Mouse (Mus musculus) left cerebral cortex, adult 6 months (tissue): Measurements from ENCODE around the gene Cdhr5. TPM values are rescaled to one million over a fixed set of nuclear protein-coding genes. Genes with fewer than 3 reads are reported as not detected.

ENCODE experiments used
- long read RNA-seq, 2 experiments: library from polyadenylated mRNA; unstranded; transcript quantifications; one replicate each; pipeline ENCODE4 v2.0.0; 2019 to 2020
- polyA plus RNA-seq: library from polyadenylated mRNA; unstranded; fragments of <200 nt; fragmentation: Nextera tagmentation; gene quantifications from 2 replicates; pipeline ENCODE4 v1.2.3, GENCODE M21; 2021

Gene Cdhr5
- polyA plus RNA-seq: not detected in 2 replicates
- long read RNA-seq, experiment 1: 0 reads
- long read RNA-seq, experiment 2: 0 reads

DNA sequence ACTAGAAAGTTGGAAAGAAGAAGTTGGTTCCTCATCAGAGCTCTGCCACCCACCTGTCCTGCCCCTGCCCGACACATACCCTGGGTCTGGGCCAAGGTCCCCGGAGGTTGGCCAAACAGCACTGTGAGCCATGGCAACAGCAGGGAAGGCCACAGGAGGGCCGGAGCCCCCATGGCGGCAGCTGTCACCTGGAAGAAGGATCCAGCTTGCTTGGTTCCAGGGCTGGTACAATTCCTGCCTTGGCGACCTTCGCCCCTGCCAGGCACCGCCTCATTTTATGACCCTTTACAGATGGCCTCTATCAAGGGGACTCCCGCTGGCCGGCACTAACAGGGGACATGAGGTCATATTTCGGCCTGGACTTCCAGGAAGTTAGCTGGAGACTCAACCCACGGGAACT lies at the start of gene Cdhr5:
Cdhr5 (minus strand) TSS at position 241 of the 400 bp plus-strand sequence.

DNA sequence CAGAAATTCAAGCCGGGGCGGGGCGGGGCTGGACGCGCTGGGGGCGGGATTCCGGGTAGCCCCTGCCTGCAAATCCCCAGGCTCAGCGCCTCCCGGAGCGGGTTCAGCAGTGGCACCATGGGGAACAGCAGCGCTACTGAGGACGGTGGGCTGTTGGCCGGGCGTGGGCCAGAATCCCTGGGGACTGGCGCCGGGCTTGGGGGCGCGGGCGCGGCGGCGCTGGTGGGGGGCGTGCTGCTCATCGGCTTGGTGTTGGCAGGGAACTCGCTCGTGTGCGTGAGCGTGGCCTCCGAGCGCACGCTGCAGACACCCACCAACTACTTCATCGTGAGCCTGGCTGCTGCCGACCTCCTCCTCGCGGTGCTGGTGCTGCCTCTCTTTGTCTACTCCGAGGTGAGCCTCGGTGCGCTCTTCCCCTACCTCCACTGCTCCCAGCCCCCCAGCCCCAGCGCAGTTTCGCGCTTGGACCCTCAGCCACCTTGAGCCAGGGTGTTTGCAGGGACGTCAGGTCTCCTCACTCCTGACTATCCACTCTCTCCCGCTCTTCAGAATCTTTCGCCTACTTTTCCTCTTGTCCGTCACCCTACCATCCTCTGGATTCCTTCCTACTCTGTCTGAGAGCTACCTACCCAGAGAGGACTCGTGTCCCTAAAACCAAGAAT lies 15.5 kb upstream of the Cdhr5 start, which contains the start of gene Drd4:
Drd4 (plus strand) TSS at position 86 of the 662 bp plus-strand sequence.

DNA sequence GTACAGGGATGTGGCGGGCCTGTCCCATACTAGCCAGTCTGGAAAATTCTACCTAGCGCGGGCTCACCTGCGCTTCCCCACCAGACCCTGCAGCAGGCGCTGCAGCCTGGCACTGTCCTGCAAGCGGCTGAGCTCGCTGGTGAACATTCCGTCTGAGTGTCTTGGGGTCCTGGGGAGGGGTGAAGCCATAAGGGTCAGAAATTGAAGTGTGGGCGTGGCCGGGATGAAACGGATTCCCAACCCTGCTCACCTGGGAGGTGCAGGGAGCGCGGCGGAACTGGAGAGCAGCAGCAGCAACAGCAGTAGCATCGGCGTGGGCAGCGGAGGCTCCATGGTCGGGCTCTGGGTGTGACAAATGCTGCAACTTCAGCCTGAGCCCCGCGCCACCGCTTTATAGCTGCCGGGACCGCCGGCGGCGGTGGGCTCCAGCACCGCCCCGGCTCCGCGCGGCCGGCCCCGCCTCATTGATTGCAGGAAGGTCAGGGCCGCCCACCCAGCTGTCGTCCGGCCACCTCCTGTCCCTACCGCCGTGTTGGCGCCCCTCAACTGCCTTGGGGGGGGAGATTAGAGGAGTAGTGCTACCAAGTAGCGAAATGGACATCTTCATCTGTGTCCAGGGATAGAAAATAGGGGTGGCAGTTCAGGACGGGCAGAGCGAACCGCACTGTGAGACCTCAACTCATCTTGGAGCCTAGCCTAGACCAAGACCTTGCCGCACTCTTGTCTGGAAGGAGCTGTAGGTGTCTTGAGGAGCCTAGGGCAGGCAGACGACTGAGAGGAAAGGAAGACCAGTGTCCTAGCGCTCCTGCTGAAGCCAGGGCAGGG lies 2.4 kb upstream of the Cdhr5 start, which contains the start of gene Sct:
Sct (minus strand) TSS at position 368 of the 825 bp plus-strand sequence.

DNA sequence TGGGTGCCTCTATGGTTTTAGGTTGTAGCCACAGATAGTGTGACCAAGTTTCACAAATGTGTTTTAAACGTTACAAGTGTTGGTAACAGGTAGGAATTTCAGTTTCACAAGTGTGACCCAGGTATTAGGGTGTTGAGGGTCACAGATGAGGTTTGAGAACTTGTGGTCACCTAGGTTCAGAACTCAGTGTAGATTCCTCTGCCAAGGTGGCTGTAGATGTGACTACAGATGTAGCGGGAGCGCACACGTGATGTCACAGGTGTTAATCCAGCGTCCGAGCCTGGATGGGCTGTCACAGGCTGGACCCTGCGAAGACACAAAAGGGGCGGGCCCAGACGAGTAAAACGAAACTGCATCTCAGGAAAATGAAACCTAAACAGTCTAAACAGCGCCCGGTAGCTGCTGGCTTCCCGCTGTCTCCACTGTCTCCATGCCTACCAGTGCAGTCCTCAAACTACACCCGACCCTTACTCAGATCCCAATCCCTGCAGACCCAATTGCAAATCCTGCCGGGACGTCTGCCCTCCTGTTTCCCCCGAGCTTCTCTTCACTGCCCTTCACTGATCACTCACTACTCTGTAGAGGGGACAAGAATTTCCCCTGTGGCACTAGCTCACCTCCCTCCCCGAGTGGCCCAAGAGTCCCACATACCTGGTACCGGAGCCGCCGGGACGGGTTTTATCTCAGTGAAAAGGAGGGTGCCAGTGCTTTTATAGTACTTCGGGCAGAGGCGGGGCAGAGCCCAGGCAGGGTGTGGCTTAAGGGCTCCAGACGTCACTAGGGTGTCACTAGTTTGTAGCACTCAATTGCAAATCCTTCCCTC lies 10.6 kb downstream of the Cdhr5 start, which contains the start of gene Irf7:
Irf7 (minus strand) TSS at position 743 of the 823 bp plus-strand sequence.

DNA sequence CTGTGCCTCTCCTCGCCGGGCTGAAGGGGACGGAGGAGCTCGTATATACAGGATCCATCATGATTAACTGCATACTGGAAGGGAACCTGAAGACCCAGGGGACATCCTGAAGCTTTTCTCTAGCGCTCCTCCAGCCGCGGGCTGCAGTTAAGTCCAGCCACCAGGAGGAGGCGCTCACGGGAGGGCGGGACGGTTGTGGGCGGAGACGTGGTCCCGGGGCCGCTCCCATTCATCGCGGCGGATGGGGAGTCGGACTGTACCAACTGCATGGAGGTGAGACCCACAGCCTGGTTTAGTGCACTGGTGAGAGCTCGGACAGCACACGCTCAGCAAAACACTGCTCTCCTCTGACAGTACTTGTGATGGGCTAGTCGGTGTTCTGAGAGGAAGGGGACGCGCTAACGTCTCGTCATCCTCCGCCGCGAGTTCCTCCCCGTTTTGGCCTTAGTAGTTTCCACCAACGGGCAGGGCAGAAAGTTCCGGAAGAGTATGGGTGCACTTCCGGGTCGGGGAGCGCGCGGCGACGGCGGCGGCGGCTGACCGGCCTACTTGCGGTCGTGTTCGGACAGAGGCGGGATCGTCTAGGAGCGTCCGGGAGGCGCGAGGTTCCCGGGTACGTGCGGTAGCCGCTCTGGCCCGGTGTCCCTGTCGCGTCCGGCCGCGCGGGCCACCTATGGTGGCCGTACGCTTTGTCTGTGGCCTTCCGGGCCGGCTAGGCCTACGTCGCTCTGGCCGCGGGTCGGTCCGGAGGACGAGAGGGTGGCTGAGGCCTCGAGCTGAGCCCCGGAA lies 48.1 kb downstream of the Cdhr5 start, which contains the start of gene Phrf1:
Phrf1 (plus strand) TSS at position 506 of the 789 bp plus-strand sequence.

Other genes starting within 250 kb of the Cdhr5 start
- gene Gm17387, start 247.7 kb downstream of the Cdhr5 start, polyA plus RNA-seq: not detected in 2 replicates
- 19.2 and 19.7 TPM in 2 replicates for gene B4galnt4, start 215.7 kb downstream of the Cdhr5 start, polyA plus RNA-seq
- 0.23 TPM in 1 of 2 replicates, not detected in the other for gene Pkp3, start 198.6 kb downstream of the Cdhr5 start, polyA plus RNA-seq
- 2.1 TPM in 2 replicates for gene Sigirr, start 176.2 kb downstream of the Cdhr5 start, polyA plus RNA-seq
- gene Ano9, start 159.0 kb downstream of the Cdhr5 start, polyA plus RNA-seq: not detected in 2 replicates
- gene Ptdss2, start 154.4 kb downstream of the Cdhr5 start, polyA plus RNA-seq: 33.2 and 42.7 TPM in 2 replicates
- gene Rnh1, start 103.9 kb downstream of the Cdhr5 start, polyA plus RNA-seq: 51.2 and 65.7 TPM in 2 replicates
- gene Hras, start 82.8 kb downstream of the Cdhr5 start, polyA plus RNA-seq: 68.2 and 284 TPM in 2 replicates
- 3.4 and 3.9 TPM in 2 replicates for gene Lrrc56, start 82.6 kb downstream of the Cdhr5 start, polyA plus RNA-seq
- gene Lmntd2, start 62.7 kb downstream of the Cdhr5 start, polyA plus RNA-seq: not detected in 2 replicates
- gene Rassf7, start 60.9 kb downstream of the Cdhr5 start, polyA plus RNA-seq: 1.9 and 2.6 TPM in 2 replicates
- 17.9 and 20.5 TPM in 2 replicates for gene Phrf1, start 48.0 kb downstream of the Cdhr5 start, polyA plus RNA-seq
- 2.1 and 4.0 TPM in 2 replicates for gene Irf7, start 10.3 kb downstream of the Cdhr5 start, polyA plus RNA-seq
- gene Sct, start 2.3 kb upstream of the Cdhr5 start, polyA plus RNA-seq: 0.45 and 0.78 TPM in 2 replicates
- 0.55 and 0.61 TPM in 2 replicates for gene Drd4, start 15.2 kb upstream of the Cdhr5 start, polyA plus RNA-seq
- gene Deaf1, start 50.9 kb upstream of the Cdhr5 start, polyA plus RNA-seq: 54.9 and 58.5 TPM in 2 replicates
- gene Tmem80, start 51.0 kb upstream of the Cdhr5 start, polyA plus RNA-seq: 33.0 and 33.7 TPM in 2 replicates
- gene Eps8l2, start 62.1 kb upstream of the Cdhr5 start, polyA plus RNA-seq: 3.2 and 5.2 TPM in 2 replicates
- 241 and 260 TPM in 2 replicates for gene Taldo1, start 115.4 kb upstream of the Cdhr5 start, polyA plus RNA-seq
- 38.8 and 54.8 TPM in 2 replicates for gene Gatd1, start 137.3 kb upstream of the Cdhr5 start, polyA plus RNA-seq
- 211 and 240 TPM in 2 replicates for gene Cend1, start 152.7 kb upstream of the Cdhr5 start, polyA plus RNA-seq
- gene Slc25a22, start 161.1 kb upstream of the Cdhr5 start, polyA plus RNA-seq: 82.6 and 134 TPM in 2 replicates
- gene Pidd1, start 167.2 kb upstream of the Cdhr5 start, polyA plus RNA-seq: 0.28 and 0.41 TPM in 2 replicates
- 2,138 and 2,186 TPM in 2 replicates for gene Rplp2, start 170.6 kb upstream of the Cdhr5 start, polyA plus RNA-seq
- gene Pnpla2, start 178.4 kb upstream of the Cdhr5 start, polyA plus RNA-seq: 14.2 and 16.1 TPM in 2 replicates
- 3.8 and 5.6 TPM in 2 replicates for gene Cracr2b, start 184.3 kb upstream of the Cdhr5 start, polyA plus RNA-seq
- 19.9 and 43.0 TPM in 2 replicates for gene Cd151, start 190.6 kb upstream of the Cdhr5 start, polyA plus RNA-seq
- 81.1 and 93.5 TPM in 2 replicates for gene Polr2l, start 198.3 kb upstream of the Cdhr5 start, polyA plus RNA-seq
- gene Tspan4, start 198.5 kb upstream of the Cdhr5 start, polyA plus RNA-seq: 24.3 and 26.7 TPM in 2 replicates